Mouse (Mus musculus): ENCODE data around the gene Leng8. TPM values are rescaled to one million over a fixed set of nuclear protein-coding genes. Genes with fewer than 3 reads are reported as not detected.

The Leng8 gene
- polyA plus RNA-seq, 2 experiments = 45.8 to 365 TPM

GRCm38 (mm10) chr7:4144046-4144445 is 7.2 kb downstream of the Leng8 start:
- no peak for TF ChIP-seq POLR2A (IDR thresholded peaks at IDR 0.05; ENCODE audit: borderline replicate concordance, extremely low read depth, insufficient read depth, insufficient read length)
- ATAC-seq (ENCODE audit: low FRiP score, low read depth) = no peak
- Histone ChIP-seq H3K4me2 (replicated peaks; ENCODE audit: low read depth, low read length, severe bottlenecking) (no peak overlapping the region), H3K27me3 (ENCODE audit: control insufficient read depth, insufficient read depth, low read length) (no peaks in the 10 kb centered on the region), H3K4me1 (ENCODE audit: control insufficient read depth, insufficient read depth, low read length) (peaks cover 7% of the 10 kb centered on the region; the same call in 1 of the 2 replicates), H3K9ac (ENCODE audit: low read depth, low read length, severe bottlenecking) (no peak overlapping the region), H3K4me3 (replicated peaks; ENCODE audit: low read length) (no peak overlapping the region), H3K27ac (replicated peaks; ENCODE audit: low read depth, low read length) (no peak overlapping the region), H3K9me3 (ENCODE audit: control insufficient read depth, low read length) (no peaks in the 10 kb centered on the region), H3K36me3 (ENCODE audit: control insufficient read depth, insufficient read depth, low read length) (peaks cover 95% of the 10 kb centered on the region)
- 98% methylated on average over 13 of the region's 13 CpGs for WGBS
- DNase-seq (ENCODE audit: low spot score) = no peak

- 95% methylated on average over 20 of the region's 20 CpGs for WGBS
- no peaks in the 10 kb centered on the region for H3K27me3 ChIP-seq (ENCODE audit: control insufficient read depth, insufficient read depth, low read length)
- H3K27ac ChIP-seq (replicated peaks; ENCODE audit: low read depth, low read length) = no peak overlapping the region
- H3K4me2 ChIP-seq (replicated peaks; ENCODE audit: low read depth, low read length, severe bottlenecking) = no peak overlapping the region
- no peak overlapping the region for H3K9ac ChIP-seq (ENCODE audit: low read depth, low read length, severe bottlenecking)
- ATAC-seq (ENCODE audit: low FRiP score, low read depth) (no peak), DNase-seq (ENCODE audit: low spot score) (no peak)
- no peak overlapping the region for H3K4me3 ChIP-seq (replicated peaks; ENCODE audit: low read length)
- peaks cover 86% of the 10 kb centered on the region for H3K36me3 ChIP-seq (ENCODE audit: control insufficient read depth, insufficient read depth, low read length)
- no peak for TF ChIP-seq POLR2A (IDR thresholded peaks at IDR 0.05; ENCODE audit: borderline replicate concordance, extremely low read depth, insufficient read depth, insufficient read length)
- no peaks in the 10 kb centered on the region for H3K9me3 ChIP-seq (ENCODE audit: control insufficient read depth, low read length)
- H3K4me1 ChIP-seq (ENCODE audit: control insufficient read depth, insufficient read depth, low read length) = peaks cover 9% of the 10 kb centered on the region; the same call in 1 of the 2 replicates
These were observed 8.1 kb downstream of the Leng8 start for GRCm38 (mm10) chr7:4144766-4145551.

- Histone ChIP-seq H3K4me1 (ENCODE audit: control insufficient read depth, insufficient read depth, low read length) (peaks cover 16% of the 10 kb centered on the region), H3K9me3 (ENCODE audit: control insufficient read depth, low read length) (no peaks in the 10 kb centered on the region), H3K9ac (ENCODE audit: low read depth, low read length, severe bottlenecking) (no peak overlapping the region), H3K4me2 (replicated peaks; ENCODE audit: low read depth, low read length, severe bottlenecking) (no peak overlapping the region), H3K36me3 (ENCODE audit: control insufficient read depth, insufficient read depth, low read length) (peaks cover 80% of the 10 kb centered on the region), H3K27ac (replicated peaks; ENCODE audit: low read depth, low read length) (no peak overlapping the region), H3K4me3 (replicated peaks; ENCODE audit: low read length) (no peak overlapping the region), H3K27me3 (ENCODE audit: control insufficient read depth, insufficient read depth, low read length) (0 out of 2 replicates have a peak, but pooled peaks cover 1% of the 10 kb centered on the region)
- no peak for TF ChIP-seq POLR2A (IDR thresholded peaks at IDR 0.05; ENCODE audit: borderline replicate concordance, extremely low read depth, insufficient read depth, insufficient read length)
- ATAC-seq (ENCODE audit: low FRiP score, low read depth) (no peak), DNase-seq (ENCODE audit: low spot score) (no peak)
- WGBS = 68% methylated on average over 6 of the region's 6 CpGs
These were observed 8.8 kb downstream of the Leng8 start for GRCm38 (mm10) chr7:4145552-4146190.

- ATAC-seq (ENCODE audit: low FRiP score, low read depth) (no peak), DNase-seq (ENCODE audit: low spot score) (no peak)
- peaks cover 80% of the 10 kb centered on the region for H3K36me3 ChIP-seq (ENCODE audit: control insufficient read depth, insufficient read depth, low read length)
- H3K27me3 ChIP-seq (ENCODE audit: control insufficient read depth, insufficient read depth, low read length) = peaks cover 10% of the 10 kb centered on the region; the same call in 1 of the 2 replicates
- H3K4me2 ChIP-seq (replicated peaks; ENCODE audit: low read depth, low read length, severe bottlenecking) = no peak overlapping the region
- 94% methylated on average over 23 of the region's 23 CpGs for WGBS
- H3K9ac ChIP-seq (ENCODE audit: low read depth, low read length, severe bottlenecking) = no peak overlapping the region
- H3K27ac ChIP-seq (replicated peaks; ENCODE audit: low read depth, low read length) = no peak overlapping the region
- H3K4me1 ChIP-seq (ENCODE audit: control insufficient read depth, insufficient read depth, low read length) = peaks cover 18% of the 10 kb centered on the region
- H3K9me3 ChIP-seq (ENCODE audit: control insufficient read depth, low read length) = no peaks in the 10 kb centered on the region
- no peak for TF ChIP-seq POLR2A (IDR thresholded peaks at IDR 0.05; ENCODE audit: borderline replicate concordance, extremely low read depth, insufficient read depth, insufficient read length)
- no peak overlapping the region for H3K4me3 ChIP-seq (replicated peaks; ENCODE audit: low read length)
These were observed 9.7 kb downstream of the Leng8 start for GRCm38 (mm10) chr7:4146241-4147180.

GRCm38 (mm10) chr7:4147371-4147770 is 10.5 kb downstream of the Leng8 start:
- no peak for DNase-seq (ENCODE audit: low spot score)
- Histone ChIP-seq H3K4me1 (ENCODE audit: control insufficient read depth, insufficient read depth, low read length) (peaks cover 18% of the 10 kb centered on the region), H3K27ac (replicated peaks; ENCODE audit: low read depth, low read length) (no peak overlapping the region), H3K27me3 (ENCODE audit: control insufficient read depth, insufficient read depth, low read length) (peaks cover 11% of the 10 kb centered on the region; the same call in 1 of the 2 replicates), H3K4me3 (replicated peaks; ENCODE audit: low read length) (no peak overlapping the region), H3K9ac (ENCODE audit: low read depth, low read length, severe bottlenecking) (no peak overlapping the region), H3K36me3 (ENCODE audit: control insufficient read depth, insufficient read depth, low read length) (peaks cover 73% of the 10 kb centered on the region), H3K4me2 (replicated peaks; ENCODE audit: low read depth, low read length, severe bottlenecking) (no peak overlapping the region), H3K9me3 (ENCODE audit: control insufficient read depth, low read length) (no peaks in the 10 kb centered on the region)
- no peak for TF ChIP-seq POLR2A (IDR thresholded peaks at IDR 0.05; ENCODE audit: borderline replicate concordance, extremely low read depth, insufficient read depth, insufficient read length)
- 90% methylated on average over 20 of the region's 20 CpGs for WGBS
- ATAC-seq (ENCODE audit: low FRiP score, low read depth) = no peak

All from limb, embryonic 14.5 days (tissue).